Mouse (Mus musculus): ENCODE data around the gene Lmntd1.

Lmntd1 gene

DNA sequence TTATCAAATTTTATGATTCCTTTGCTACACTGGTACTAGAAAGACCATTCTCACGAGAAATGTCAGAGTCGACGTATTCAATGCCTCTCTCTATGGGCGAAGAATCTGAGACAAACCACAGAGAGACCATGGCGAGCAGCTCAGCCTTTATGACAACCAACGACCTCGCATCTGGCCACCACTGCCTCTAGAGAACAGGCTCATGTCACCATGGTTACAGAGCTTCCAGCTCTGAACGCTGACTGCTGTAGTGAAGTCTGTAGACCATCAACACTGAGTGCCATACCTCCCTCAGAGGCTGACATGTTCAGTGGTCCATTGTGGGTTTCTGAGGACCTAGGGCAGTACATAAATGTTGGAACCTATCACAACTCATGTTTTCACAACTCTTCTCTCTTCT, 180.2 kb downstream of the Lmntd1 start:
- no peak for DNase-seq (ENCODE audit: low read depth, low spot score)

- no peak for DNase-seq (ENCODE audit: low read depth, low spot score)
Observed at GRCm38 (mm10) chr6:145432711-145433708, 181.1 kb downstream of the Lmntd1 start.

DNA sequence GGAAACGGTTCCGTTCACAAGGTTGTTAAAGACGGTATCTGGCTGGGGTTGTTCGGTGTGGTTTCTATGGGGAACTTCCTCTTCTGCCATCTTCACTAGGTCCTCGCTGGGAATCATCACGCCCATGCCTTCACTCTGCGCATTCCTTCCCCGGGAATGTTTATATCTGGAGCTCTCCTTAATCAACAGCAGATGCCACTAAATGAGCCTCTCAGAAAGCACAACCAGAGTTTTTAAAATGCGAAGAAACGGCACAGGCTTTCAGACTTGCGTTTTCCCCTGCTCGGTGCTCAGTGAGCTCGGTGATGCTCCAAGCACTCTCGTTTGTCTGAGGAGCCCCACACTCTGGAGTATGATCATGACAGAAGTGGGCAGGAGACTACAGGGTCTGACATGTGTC, 182.4 kb downstream of the Lmntd1 start:
- no peak for DNase-seq (ENCODE audit: low read depth, low spot score)

- DNase-seq (ENCODE audit: low read depth, low spot score): no peak
Observed at GRCm38 (mm10) chr6:145427411-145427810, 186.7 kb downstream of the Lmntd1 start.

DNA sequence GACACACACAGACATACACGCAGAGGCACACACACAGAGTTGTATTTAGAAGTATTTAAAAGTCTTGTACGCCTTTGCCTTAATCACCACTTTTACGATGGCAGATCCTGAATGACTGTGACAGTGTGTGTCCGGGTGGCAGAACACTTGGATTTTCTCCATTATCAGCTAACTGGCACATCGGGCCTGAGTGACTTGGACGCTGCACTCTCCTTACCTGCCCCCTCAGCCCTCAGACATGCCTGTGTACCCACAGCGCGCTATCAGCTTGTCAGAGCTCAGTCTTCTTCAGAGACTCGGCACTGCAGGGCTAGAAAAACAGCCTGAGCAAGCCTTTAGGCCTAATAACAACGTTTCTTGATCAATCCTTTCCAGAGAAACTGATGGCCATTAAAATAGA, 187.6 kb downstream of the Lmntd1 start:
- DNase-seq (ENCODE audit: low read depth, low spot score): no peak

- no peak for DNase-seq (ENCODE audit: low read depth, low spot score)
Observed at GRCm38 (mm10) chr6:145424156-145424555, 190.0 kb downstream of the Lmntd1 start.

GRCm38 (mm10) chr6:145423484-145423883, 190.6 kb downstream of the Lmntd1 start:
- DNase-seq (ENCODE audit: low read depth, low spot score): no peak

DNA sequence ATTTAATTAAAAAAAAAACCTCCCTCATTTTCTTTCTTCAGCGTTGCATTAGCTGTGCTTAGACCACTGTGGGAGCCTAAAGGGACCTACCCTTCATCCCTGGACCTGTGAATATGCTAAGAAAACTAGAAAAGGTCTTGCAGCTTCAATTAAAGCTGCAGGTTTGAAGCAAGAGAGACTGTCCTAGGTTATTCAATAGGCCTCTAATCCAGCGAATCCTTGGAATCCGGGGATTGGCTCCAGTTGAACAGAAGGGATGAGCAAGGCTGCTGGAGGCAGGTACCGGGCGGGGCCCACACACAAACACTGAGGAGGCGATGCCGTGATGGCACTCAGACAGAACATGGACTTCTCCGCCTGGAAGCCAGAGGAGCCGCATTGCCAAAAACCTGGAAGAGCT, 192.5 kb downstream of the Lmntd1 start:
- no peak for DNase-seq (ENCODE audit: low read depth, low spot score)

GRCm38 (mm10) chr6:145420407-145420806, 193.7 kb downstream of the Lmntd1 start:
- DNase-seq (ENCODE audit: low read depth, low spot score): no peak

- no peak for DNase-seq (ENCODE audit: low read depth, low spot score)
Observed at GRCm38 (mm10) chr6:145418856-145419255, 195.3 kb downstream of the Lmntd1 start.

DNA sequence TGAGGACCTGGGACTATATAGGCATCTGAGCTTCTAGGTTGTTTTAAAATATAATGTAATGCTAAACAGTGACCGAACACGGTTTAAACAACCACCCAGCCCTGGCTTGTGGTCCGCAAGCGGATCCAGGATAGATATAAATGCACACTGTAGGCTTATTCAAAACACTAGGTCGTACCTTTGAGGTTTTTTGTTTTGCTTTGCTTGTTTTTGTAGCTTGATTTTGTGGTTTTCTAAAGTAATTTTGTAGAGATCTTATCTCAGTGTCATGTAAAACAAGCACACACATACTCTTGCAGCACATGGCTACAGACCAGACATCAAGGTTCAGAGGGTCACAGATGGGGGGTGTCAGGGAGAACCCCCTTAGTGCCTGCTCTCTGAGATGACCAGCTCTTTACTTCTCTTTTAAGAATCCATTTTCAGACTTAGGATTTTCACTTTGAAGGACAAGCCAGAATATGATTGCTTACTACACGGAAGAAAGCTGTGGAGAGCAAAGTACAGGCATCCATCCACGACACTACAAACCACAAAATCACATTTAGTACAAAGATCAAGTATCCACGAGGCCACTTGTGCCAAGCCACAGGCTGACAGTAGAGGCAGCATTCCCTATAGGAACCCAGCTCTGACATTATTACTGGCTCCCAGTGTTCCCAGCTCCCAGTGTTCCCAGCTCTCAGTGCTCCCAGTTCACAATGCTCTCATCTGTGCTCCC, 196.2 kb downstream of the Lmntd1 start:
- no peak for DNase-seq (ENCODE audit: low read depth, low spot score)

DNA sequence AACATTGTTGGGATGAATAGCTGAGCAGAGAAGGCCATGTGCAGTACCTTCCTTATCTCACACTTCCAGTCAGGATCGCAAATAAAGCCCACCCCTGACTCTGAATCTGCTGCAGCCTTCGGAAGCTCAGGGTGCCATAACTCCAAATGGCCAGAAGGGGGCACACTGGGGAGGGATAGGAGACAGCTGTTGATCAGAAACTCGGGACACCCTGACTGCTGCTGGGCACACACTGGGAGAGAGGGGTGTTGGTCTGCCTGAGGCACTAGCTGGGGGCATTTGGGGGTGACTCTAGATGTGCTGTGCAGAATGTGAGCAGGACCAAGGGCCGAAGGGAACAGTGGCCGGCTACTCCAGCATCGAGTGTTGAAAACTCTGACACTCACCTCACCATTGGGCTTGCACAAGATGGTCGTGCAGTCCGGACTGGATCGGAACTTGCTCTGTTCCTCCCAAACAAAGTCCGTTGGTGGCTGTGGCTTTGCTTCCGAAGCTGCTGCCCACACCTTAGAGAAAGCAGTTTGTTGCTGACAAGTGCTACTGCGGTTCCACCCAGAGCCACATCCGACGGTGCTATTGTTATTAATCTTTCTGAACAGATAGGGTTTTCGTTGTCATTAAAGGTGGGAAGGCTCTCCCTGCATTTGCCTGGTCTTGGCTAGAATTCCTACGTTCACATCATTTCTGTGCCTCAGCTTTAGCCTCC, 197.0 kb downstream of the Lmntd1 start:
- DNase-seq (ENCODE audit: low read depth, low spot score): no peak

GRCm38 (mm10) chr6:145404369-145405051, 209.6 kb downstream of the Lmntd1 start:
- no peak for DNase-seq (ENCODE audit: low read depth, low spot score)

DNA sequence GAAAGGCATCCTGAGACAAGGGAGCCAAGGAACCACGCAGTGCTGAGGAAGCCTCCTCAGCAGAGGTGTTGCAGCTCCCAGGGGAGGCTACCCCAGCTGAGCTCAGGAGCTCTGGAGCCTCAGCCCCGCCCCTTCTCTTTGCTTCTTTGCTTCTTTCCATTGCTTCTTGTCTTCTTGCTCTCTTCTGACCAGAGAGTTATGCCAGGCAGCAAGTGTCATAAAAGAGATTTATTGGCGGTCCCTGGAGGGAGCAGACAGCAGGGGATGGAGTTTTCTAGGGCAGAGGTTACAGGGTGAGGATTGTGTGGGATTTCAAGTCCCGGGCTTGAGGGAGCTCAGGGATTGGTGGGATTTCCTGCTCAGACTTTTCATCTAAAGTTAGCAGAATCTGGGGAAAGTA, 213.0 kb downstream of the Lmntd1 start:
- no peak for DNase-seq (ENCODE audit: low read depth, low spot score)

DNA sequence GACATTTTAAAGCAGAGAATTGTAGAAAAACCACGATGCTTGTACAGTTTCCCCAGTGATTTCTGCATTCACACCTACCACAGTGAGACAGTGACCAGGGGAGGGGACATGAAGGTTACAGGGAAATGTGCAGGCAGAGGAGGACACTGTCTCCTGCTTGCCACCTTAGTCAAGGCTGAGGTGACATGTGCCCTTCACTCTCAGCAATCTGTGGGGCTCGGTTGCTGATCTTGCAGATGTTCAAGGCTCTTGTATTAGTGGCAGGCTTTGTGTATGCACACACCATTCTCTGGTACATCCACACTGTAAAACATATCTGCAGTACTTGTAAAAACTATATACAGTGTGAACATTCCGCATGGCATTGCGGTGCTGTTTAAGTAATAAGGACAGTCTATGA, 216.2 kb downstream of the Lmntd1 start:
- DNase-seq (ENCODE audit: low read depth, low spot score): no peak

GRCm38 (mm10) chr6:145396534-145396933, 217.6 kb downstream of the Lmntd1 start:
- no peak for DNase-seq (ENCODE audit: low read depth, low spot score)

DNA sequence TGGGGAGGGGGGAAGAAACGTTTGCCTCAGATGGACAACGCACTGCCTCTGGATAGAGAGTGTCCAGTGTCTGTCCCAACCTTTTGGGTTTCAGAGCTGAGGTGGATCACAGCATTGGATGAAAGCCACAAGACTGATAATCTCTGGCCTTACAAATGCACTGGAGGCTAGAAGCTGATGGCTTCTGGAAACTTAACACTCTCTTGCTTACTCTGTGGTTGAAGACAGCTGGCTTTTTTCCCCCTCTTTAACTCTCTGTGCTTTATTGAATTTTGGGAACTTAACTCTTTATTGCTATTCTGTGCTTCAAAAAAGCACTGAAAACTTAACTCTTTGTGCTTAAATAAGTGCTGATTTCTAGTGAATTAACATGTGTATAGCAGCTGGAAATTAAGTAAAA, 223.7 kb downstream of the Lmntd1 start:
- DNase-seq (ENCODE audit: low read depth, low spot score): no peak

- no peak for DNase-seq (ENCODE audit: low read depth, low spot score)
Observed at GRCm38 (mm10) chr6:145389904-145390303, 224.2 kb downstream of the Lmntd1 start.

- no peak for DNase-seq (ENCODE audit: low read depth, low spot score)
Observed at GRCm38 (mm10) chr6:145387378-145387777, 226.7 kb downstream of the Lmntd1 start.

DNA sequence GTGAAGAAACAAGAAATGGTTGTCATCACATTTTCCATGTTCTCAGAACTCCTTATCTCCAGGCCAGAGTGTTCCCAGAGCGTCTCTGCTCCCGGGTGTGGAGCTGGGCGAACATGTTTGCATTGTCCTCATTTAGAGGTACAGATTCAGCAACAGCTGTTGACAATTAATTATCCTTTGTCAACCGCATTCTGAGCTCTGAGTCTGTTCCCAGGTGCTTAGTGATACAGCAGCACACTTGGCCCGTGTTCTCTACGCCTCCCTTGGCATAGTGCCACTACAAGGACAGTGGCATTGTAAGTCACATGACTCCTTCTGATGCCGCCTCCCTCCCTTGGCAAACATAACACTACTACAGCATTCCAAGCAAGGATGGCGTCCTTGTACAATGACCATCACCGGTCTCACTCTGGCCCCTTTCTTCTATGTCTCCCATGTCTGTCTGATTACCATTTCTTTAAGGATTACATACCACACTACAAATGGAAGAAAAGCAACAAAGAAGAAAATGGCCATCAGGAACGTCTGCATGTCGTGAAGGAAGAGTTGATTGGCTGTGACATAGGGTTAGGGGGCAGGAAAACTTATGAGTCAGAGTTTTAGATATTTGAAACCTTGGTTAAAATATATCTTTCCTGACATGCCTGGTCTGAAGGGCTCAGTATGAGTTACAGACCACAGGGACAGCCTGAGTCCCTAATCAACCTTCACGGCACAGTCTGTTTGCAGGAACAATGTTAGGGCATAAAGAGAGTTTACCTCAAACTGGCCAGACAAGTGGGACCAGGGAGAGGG, 231.3 kb downstream of the Lmntd1 start:
- no peak for DNase-seq (ENCODE audit: low read depth, low spot score)

DNA sequence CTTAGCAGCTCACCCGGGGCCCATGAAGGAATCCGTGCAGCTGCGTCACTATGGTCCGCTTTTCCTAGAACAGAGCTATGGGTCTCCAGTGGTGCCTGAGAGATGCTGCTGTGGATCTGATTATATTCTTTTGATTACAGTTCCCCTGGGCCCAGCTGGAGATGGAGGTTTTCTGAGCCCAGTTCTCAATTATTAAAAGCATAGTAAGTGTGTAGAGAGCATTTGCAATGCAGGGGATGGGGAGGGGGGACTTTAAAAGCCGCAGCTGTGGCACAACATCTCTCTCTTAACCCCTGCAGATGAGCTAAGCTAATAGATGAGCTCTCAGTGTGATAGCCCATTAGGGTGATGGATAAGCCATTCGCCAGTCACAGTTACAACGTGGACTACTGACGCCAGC, 233.2 kb downstream of the Lmntd1 start:
- no peak for DNase-seq (ENCODE audit: low read depth, low spot score)
